Mouse (Mus musculus) liver, adult (tissue): ENCODE measurements around the gene Cavin1.

Experiments
- GATA4 ChIP-seq: IDR thresholded peaks from 2 replicates; pipeline ENCODE4 v1.6.1; 2014; ENCODE audit warnings: mild to moderate bottlenecking, low read length; ENCODE audit not compliant: insufficient replicate concordance

Cavin1 gene

DNA sequence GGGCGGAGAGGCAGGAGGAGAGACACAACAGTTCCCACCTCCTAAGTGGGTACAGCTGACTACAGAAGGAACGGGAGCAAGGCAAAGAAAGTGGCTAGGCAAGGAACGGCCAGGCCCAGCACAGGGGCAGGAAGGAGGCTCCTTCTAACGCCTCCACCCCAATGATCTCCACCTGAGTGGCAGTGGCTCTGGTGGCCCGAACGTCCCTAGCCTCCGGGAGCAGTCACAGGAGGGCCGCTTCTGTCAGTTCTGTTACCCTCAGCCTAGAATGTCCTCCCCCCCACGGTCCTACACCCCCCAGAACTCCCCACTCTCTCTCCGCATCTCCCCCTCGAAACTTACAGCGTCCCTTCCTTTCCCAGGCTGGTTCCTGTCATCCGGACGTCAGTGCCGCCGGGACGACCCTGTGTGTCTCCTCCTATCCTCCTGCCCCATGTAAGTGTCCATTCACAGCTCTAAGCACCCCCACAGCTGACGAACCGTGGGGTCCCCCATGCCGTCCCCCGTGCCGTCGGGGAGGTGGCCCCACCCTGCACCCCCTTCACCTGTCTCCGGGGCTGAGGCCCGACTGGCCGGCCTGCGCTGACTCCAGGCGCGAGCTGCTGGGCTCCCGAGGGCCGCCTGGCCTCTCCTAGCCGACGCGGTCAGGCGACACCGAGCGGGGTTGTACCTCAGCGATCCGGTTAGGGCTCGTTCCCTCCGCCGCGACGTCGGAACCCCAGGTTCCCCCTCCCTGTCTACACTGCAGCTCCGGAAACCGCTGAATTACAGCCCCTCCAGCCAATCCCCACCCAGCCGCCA, 31.8 kb downstream of the Cavin1 start:
- no peak for TF ChIP-seq GATA4

DNA sequence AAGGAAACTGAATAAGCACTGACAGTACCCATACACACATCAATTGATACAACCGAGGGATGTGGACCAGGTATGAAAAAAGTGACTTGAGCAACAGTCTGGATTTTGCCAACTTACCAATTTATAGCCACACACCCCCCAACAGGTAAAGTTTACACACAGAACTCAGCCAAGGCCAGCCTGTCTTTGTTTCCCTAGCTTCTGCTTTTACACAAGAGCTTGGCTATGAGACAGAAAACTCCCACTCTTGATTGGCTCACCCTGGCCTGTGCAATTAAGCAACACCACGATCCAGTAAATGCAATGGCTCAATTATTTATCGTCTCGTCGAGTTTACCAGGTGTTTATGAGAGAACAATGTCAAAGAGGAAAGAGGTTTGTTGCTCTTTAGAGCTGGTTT, 32.6 kb downstream of the Cavin1 start:
- no peak for TF ChIP-seq GATA4

DNA sequence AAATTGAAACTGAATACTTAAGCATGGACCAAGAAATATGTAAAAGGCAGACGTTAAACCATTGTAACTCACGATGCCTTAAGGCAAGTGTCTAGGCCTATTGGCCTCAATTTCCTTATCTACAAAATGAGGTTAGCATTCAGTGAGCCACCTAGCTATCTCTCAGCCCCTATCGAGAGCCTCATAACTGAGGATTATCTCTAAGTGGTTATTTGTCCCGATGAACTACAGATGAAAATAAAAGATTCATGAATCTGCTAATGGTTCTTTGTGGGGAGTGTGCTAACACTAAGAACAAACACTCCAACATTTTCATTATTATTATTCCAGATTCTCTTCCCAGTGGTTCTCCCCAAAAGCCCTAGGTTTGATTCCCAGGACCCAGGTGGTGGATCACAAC, 33.4 kb downstream of the Cavin1 start:
- TF ChIP-seq GATA4: no peak

DNA sequence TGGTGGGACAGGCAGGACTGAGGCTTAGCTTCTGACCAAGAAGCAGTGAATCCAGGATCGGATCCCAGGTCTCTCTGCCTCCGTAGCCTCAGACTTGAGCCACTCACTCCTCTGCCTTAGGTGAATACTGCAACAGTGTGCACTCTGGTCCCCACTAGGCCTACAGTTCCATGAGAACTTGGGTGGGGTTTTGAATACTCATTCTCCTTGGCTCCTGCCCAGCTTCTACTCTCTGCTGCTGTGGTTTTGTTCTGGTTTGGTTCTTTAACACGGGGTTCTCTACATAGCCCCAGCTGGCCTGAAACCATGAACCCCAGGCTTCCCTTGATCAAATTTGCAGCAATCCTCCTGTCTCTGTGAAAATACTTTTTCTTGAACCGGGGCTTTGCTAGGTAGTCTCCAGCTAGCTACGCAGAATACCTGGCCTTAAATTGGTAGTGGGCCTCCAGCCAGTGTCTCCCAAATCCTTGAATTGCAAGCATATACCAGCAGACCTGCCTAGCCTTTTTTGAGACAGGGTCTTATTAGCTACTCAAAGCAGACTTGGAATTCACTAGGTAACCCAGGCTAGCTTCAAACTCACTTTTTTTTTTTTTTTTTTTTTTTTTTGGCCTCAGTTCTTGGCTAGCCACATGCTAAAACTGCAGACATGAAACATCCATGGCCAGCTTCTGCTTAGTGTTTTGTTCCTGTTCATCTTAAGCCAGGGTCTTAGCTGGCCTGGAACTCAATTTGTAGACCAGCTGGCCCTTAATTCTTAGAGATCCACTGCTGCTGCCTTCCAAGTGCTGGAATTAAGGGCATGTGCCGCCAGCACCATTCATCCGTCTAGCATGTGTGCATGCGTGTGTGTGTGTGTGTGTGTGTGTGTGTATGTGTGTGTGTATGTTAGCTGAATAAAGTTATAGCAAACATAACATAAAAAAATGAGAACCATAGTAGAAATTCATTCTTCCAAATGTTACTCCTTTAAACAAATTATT, 35.0 kb downstream of the Cavin1 start:
- TF ChIP-seq GATA4: no peak

DNA sequence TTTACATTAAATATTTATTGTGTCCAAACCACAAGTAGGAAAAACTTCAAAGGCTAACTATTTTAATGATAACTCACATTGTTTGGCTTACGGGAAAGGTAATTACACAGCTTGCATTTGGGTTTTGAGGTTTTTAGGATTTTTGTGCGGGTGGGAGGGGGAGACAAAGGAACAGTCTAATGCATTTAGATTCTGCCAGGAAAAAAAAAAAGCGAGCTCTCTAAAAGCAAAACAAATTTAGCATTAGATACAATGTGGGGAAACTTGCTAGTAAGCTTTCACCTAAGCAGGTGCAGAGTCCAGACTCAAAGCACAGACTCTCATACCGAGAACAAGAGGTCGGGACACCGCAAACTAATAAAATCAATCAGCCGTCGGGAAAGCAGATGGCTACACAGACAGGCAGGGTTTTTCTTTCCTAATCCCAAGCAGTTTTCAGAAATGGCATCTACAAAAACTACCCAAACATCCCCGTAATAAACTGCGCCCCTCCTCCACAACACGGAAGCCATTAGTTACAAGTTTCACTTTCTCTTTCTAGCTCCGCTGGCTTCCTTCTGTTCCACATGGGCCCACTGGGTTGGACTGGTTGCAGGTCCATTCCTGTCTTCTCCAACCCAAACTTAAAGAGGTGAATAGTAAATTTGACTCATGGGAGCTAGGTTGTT, 39.3 kb downstream of the Cavin1 start:
- TF ChIP-seq GATA4: no peak

DNA sequence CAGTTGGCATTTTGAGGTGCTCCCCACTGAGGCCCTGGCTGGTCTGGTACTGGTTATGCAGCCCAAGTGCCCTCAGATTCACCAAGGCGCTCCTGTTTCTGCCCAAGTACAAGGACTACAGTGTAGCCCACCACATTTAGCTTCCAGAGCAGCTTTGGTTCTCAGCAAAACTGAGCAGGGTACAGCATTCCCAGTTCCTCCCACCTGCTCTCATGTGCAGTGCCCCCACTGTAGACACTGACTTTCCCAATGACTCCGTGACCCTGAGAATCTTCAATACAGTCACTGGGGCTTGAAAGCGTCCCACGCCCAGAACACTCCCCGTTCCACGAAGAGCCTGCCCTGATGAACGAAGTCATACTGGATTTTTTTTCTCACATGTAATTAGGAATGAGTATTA, 40.1 kb downstream of the Cavin1 start:
- no peak for TF ChIP-seq GATA4

DNA sequence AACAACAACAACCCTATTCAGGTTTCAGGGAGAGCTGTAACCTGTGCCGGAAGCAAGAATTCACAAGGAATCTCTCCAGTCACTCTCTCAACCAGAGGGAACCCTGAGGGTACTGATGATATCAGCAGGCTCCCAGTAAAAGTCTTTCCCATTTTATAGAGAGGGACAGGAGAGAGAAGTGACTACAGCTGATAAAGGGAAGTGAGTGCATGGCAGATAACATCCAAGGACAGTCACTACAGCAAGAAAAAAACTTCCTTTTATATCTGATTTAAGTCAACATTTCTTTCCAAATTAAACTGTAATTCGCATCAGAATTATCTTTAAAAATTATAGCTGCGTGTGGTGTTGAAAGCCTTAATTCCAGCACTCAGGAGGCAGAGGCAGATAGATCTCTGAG, 43.3 kb downstream of the Cavin1 start:
- TF ChIP-seq GATA4: no peak

DNA sequence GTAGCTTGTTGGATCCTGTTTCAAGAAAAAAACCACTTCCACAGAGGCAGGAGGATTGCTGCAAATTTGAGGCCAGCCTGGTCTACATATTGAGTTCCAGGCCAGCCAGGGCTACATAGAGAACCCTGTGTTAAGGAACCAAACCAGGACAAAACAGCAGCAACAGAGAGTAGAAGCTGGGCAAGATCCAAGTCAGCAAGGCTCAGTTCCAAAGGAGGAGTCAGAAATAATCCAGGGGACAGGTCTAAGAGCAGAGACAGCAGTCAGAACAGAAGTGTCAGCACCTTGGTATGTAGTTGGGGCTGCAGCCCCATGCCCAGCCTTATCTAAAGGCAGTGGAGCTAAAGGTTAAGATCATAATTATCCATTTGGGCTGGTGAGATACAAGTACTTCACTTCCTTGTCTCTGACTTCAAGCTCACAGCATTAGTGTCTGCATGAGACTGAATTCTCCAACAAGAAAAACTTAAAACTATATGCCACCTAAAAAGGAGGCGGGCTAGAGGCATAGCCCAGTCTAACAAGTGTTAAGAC, 46.2 kb downstream of the Cavin1 start:
- no peak for TF ChIP-seq GATA4

DNA sequence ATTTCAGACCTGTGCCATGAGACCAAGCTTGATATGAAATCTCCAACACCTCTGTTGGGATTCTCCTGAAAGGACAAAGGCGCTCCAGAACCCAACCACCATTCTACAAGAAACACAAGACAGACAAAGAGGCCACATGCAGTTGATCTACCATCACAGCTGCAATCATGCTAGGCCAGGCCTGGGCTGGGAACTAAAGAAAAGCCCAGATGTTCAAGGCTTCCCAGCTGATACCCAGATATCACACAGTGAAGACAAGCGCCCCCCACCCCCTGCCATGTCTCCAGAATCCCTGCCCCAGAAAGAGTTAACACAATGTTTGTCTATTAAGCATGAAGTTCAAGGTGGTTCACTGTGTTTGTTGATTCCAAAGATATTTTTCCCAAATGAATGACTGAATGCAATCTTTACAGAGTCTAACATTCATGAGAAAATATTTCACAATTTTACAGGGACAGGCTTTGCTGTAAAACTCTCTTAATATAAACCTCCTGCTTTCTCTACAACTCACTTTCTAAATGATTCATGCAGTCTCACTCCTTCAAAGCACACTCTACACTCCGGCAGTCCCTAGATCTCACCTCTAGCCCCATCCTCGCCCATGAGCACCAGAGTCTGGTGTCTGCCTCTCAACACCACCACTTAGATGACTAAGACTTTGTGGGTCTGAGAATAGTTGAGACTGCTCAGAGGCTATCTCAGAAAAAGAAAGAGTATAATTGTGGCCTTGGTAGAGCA, 49.6 kb downstream of the Cavin1 start:
- TF ChIP-seq GATA4: no peak

DNA sequence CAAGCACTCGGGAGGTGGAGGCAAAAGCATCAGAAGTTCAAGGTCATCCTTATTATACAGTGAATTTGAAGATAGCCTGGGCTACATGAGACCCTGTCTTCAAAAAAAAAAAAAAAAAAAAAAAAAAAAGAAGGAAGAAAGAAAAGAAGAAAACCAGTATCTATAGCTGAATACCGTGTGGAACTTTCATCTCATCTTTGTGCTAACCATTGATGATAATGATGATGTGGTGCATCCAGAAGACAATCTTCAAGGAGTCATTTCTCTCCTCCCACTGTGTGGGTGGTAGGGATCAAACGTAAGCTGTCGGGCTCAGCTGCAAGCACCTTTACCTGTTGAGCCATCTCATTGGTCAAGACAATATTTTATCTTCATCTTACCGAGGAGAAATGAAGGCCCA, 52.7 kb downstream of the Cavin1 start:
- no peak for TF ChIP-seq GATA4

DNA sequence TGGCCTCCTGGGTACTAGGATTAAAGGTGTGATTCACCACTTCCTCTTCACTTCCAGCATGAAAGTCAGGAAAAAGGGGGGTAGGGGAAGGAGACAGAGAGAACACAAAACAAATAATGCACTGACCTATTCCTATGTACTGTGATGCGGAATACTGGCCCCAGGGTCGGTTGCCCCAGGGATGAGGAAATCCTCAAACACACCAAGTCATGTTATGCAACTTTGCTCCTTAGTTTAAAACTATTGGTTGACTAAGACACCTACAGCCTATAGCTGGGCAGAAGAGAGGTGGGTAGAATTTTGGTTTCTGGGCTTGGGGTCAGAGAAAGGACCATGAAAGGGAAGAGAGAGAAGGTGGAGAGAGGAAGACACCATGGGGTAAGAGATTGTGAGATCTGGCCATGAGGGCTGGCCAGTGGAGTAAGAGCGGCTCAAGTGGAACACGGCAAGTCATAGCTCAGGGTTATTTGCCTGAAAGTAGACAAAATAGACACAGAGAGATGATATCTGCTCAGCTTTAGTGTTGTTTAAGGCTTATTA, 54.2 kb downstream of the Cavin1 start:
- no peak for TF ChIP-seq GATA4

DNA sequence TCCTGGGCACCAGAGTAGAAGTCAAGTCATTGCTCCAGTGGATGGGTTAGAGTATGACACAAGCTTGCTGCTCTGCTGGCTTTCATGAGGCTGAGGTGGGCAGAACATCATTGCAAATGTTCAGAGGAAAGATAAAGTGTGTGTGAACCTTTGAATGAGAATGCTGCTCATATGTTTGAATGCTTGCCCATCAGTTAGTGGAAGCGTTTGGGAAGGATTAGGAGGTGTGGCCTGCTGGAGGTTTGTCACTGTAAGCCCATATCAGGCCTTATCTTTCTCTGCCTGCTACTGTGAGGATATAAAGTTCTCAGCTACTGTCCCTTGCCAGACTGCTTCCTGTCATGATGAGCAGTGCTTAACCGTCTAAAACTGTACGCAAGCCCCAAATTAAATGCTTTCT, 55.6 kb downstream of the Cavin1 start:
- no peak for TF ChIP-seq GATA4

DNA sequence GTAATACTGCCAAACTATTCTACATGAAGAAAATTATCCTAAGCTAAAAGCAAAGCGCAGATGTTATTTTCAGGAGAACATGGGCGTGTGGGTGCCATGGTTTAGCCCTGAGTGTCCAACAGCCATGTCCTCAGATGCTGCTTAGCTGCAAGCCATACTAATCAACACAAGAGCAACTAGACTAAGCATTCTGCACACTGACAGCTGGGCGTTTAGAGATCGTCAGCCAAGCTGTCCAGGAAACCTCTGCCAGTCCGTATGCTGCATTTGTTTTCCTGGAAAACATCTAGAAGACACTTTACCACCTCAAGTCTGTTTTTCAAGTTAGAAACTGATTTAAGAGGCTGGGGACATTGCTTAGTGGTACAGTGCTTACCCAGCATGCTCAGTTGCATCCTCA, 56.3 kb downstream of the Cavin1 start:
- no peak for TF ChIP-seq GATA4

DNA sequence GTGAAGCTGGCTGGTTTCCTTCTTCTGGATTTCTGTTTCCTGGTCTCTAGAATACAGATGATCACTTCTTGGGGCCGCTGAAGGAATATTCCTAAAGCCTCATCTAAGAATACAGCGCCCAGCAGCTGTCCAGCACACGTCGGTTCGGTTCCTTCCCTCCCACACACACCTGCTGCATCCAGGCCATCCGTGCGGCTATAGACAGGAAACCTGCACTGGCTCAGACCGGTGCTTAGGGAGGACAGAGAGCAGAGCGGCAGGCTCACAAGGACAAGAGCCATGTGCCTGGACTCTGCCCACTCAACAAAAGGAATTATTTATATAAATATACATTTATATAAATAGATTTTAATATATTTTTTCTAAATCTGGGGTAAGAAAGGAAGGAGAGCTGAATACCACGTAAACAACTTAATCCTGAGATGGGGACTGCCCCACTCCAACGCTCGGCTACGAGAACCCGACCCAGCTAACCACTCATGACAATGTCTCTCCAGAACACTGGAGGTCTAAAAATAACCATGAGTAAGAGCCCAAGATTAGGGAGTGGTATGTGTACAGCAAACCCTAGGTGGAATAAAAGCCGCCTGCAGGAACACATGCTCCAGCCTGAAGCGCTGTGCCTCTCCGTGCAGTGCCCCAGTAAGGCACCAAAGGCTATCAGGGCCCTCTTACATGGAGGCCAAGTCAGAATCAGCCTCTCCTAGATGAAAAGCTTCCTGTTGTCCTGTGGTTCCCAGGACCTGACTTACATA, 58.1 kb downstream of the Cavin1 start:
- no peak for TF ChIP-seq GATA4
